Mouse (Mus musculus) urinary bladder, postnatal 10 days (tissue): Measurements from ENCODE around the gene Espn.

Experiments used
- DNase-seq: peaks from one replicate; pipeline ENCODE4 v3.0.0; 2022; ENCODE audit warnings: low spot score

Espn gene

DNA sequence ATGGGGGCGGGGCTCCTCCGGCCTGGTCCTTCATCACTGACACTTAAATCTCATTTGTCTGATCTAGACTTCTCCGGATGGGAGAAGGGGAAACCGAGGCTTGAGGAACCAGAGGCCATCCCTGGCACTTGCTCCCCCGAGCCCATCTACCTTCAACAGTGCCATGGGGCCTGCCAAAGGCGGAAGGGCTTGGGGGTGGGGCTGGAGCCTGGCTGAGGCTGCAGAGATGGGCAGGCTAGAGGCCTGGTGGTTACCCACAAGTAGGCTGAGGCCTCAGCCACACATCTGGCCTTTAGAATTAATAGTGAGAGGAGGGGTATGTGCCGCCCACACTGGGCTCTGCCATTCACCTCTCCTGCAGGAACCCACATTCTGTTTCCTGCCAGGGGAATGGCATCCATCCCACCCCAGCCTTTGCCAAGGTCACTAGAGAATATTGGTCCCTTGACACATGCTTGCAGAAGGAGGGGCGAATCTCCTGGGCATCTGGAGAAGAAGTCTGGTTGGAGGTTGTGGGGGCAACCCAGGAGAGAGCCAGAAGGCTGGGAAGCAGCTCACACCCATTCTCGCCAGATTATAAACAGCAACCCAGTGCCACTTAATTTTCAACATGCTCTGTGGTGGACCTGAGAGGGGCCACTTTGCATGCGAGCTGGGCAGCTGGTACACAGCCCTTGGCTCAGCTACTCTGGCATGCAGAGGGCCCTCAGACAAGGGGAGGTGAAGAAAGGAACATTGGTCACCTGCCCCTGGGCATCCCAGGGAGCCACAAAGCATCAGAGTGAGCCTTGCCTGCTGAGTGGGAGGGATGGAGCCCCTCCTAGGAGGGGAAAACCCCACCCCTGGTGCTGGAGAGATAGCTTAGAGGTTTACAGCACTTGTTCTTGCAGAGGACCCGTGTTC, 81.4 kb downstream of the Espn start:
- no peak for DNase-seq
